Mouse (Mus musculus): ENCODE results near the gene Hist1h2bf. TPM values are rescaled to one million over a fixed set of nuclear protein-coding genes. Genes with fewer than 3 reads are reported as not detected.
"Not testable (repeated sequence)": the region's sequence is repeated elsewhere in the genome, so short reads cannot be mapped to it uniquely, and the experiment has no call there.

Hist1h2bf gene
- total and polyA plus RNA-seq, 3 experiments = 2.2 to 1,093 TPM; not detected in 1

- peak within 1 kb of the TSS; percentile 100 for H3K27ac ChIP-seq (ENCODE audit: control insufficient read depth, low read depth, low read length)
- H3K79me2 ChIP-seq (ENCODE audit: control insufficient read depth, insufficient read depth, low read length, poor library complexity); H3K27me3 ChIP-seq (ENCODE audit: control insufficient read depth in 1 of 2, insufficient read depth in 2 of 2, low read length in 2 of 2); H3K9me3 ChIP-seq (replicated peaks; ENCODE audit: insufficient read depth, low read length): not testable (repeated sequence)
- DNase-seq (ENCODE audit: low read depth, low spot score) = peak; percentile 97
- H3K4me1 ChIP-seq (ENCODE audit: control insufficient read depth in 1 of 2, insufficient read depth in 2 of 2, low read length in 2 of 2) = peaks cover 0 to 14% of the 10 kb centered on the region in 2 experiments; a peak in 2 of 4 replicates
- H3K4me3 ChIP-seq (ENCODE audit: control insufficient read depth in 1 of 2, insufficient read depth in 1 of 2, low read depth in 2 of 2, low read length in 2 of 2) = peak within 1 kb of the TSS; percentile 0 to 44
- peak within 1 kb of the TSS; percentile 87 for H3K9ac ChIP-seq (ENCODE audit: control insufficient read depth, low read depth, low read length, poor library complexity, severe bottlenecking)
- TF ChIP-seq POLR2AphosphoS5 (IDR thresholded peaks at IDR 0.05; ENCODE audit: borderline replicate concordance, low read depth, low read length) = peak; percentile 97
- TF ChIP-seq UBTF (IDR thresholded peaks at IDR 0.05; ENCODE audit: borderline replicate concordance, insufficient read depth, low read depth, low read length) = peak; percentile 98
- TF ChIP-seq TBP (IDR thresholded peaks at IDR 0.05; ENCODE audit: low read depth, low read length) = peak; percentile 99
- TF ChIP-seq TAL1 (IDR thresholded peaks at IDR 0.05; ENCODE audit: low read length) = peak; percentile 21; the same call in 1 of the 2 replicates
- TF ChIP-seq POLR2A (IDR thresholded peaks at IDR 0.05; ENCODE audit: control insufficient read depth in 1 of 2, insufficient read depth in 1 of 2, low read depth in 1 of 2, low read length in 2 of 2, poor library complexity in 1 of 2) = peak; percentile 97 to 99
- peaks cover 0 to 46% of the 10 kb centered on the region in 2 experiments; a peak in 2 of 4 replicates for H3K36me3 ChIP-seq (ENCODE audit: control insufficient read depth in 1 of 2, insufficient read depth in 2 of 2, low read length in 2 of 2)
These were observed 22.7 kb downstream of the Hist1h2bf start, which contains the start of gene Hist1h4f for GRCm38 (mm10) chr13:23551146-23551834. Hist1h4f (minus strand) TSS chr13:23551648.

- H3K4me3 ChIP-seq (ENCODE audit: control insufficient read depth in 1 of 2, insufficient read depth in 1 of 2, low read depth in 2 of 2, low read length in 2 of 2) = peak overlapping the region; percentile 0 to 44
- peaks cover 0 to 49% of the 10 kb centered on the region in 2 experiments; a peak in 2 of 4 replicates for H3K36me3 ChIP-seq (ENCODE audit: control insufficient read depth in 1 of 2, insufficient read depth in 2 of 2, low read length in 2 of 2)
- peaks cover 0 to 16% of the 10 kb centered on the region in 2 experiments; a peak in 2 of 4 replicates for H3K4me1 ChIP-seq (ENCODE audit: control insufficient read depth in 1 of 2, insufficient read depth in 2 of 2, low read length in 2 of 2)
- H3K27me3 ChIP-seq (ENCODE audit: control insufficient read depth in 1 of 2, insufficient read depth in 2 of 2, low read length in 2 of 2) = no peaks in the 10 kb centered on the region
- TF ChIP-seq RCOR1 (IDR thresholded peaks at IDR 0.05; ENCODE audit: low read depth, low read length) = no peak
- TF ChIP-seq MYC (IDR thresholded peaks at IDR 0.05; ENCODE audit: low read depth, low read length) = no peak
- TF ChIP-seq CTCF (IDR thresholded peaks at IDR 0.05 in 2 of 3, conservative IDR thresholded peaks at IDR 0.05 in 1 of 3; ENCODE audit: control insufficient read depth in 1 of 3, insufficient read depth in 1 of 3, low read depth in 2 of 3, low read length in 3 of 3, poor library complexity in 1 of 3, severe bottlenecking in 1 of 3) = no peak
- no peak for TF ChIP-seq ELF1 (IDR thresholded peaks at IDR 0.05; ENCODE audit: low read depth, low read length)
- TF ChIP-seq HCFC1 (IDR thresholded peaks at IDR 0.05; ENCODE audit: low read depth, low read length) = no peak
- TF ChIP-seq NRF1 (IDR thresholded peaks at IDR 0.05; ENCODE audit: insufficient read depth, low read depth, low read length, poor library complexity, severe bottlenecking) = no peak
- no peak for TF ChIP-seq UBTF (IDR thresholded peaks at IDR 0.05; ENCODE audit: borderline replicate concordance, insufficient read depth, low read depth, low read length)
- TF ChIP-seq MYB (IDR thresholded peaks at IDR 0.05; ENCODE audit: low read depth, low read length) = no peak
- TF ChIP-seq TBP (IDR thresholded peaks at IDR 0.05; ENCODE audit: low read depth, low read length) = no peak; the same call in 1 of the 2 replicates
- TF ChIP-seq GABPA (IDR thresholded peaks at IDR 0.05; ENCODE audit: low read depth, low read length) = no peak
- TF ChIP-seq EP300 (IDR thresholded peaks at IDR 0.05; ENCODE audit: low read depth in 1 of 2, low read length in 2 of 2) = no peak
- no peak for TF ChIP-seq ZNF384 (IDR thresholded peaks at IDR 0.05; ENCODE audit: low read depth, low read length)
- TF ChIP-seq ZKSCAN1 (IDR thresholded peaks at IDR 0.05; ENCODE audit: low read depth, low read length) = no peak
- TF ChIP-seq GATA1 (IDR thresholded peaks at IDR 0.05; ENCODE audit: low read depth, low read length) = no peak
- peak overlapping the region; percentile 87 for H3K9ac ChIP-seq (ENCODE audit: control insufficient read depth, low read depth, low read length, poor library complexity, severe bottlenecking)
- H3K79me2 ChIP-seq (ENCODE audit: control insufficient read depth, insufficient read depth, low read length, poor library complexity) = peaks cover 3% of the 10 kb centered on the region; the same call in 1 of the 2 replicates
- peak overlapping the region; percentile 100 for H3K27ac ChIP-seq (ENCODE audit: control insufficient read depth, low read depth, low read length)
- peak; percentile 86 for DNase-seq (ENCODE audit: low read depth, low spot score)
- H3K9me3 ChIP-seq (replicated peaks; ENCODE audit: insufficient read depth, low read length) = no peaks in the 10 kb centered on the region
These were observed 23.2 kb downstream of the Hist1h2bf start for GRCm38 (mm10) chr13:23550761-23551145.

Measured in MEL (cell line).